In the genomic region with DNA sequence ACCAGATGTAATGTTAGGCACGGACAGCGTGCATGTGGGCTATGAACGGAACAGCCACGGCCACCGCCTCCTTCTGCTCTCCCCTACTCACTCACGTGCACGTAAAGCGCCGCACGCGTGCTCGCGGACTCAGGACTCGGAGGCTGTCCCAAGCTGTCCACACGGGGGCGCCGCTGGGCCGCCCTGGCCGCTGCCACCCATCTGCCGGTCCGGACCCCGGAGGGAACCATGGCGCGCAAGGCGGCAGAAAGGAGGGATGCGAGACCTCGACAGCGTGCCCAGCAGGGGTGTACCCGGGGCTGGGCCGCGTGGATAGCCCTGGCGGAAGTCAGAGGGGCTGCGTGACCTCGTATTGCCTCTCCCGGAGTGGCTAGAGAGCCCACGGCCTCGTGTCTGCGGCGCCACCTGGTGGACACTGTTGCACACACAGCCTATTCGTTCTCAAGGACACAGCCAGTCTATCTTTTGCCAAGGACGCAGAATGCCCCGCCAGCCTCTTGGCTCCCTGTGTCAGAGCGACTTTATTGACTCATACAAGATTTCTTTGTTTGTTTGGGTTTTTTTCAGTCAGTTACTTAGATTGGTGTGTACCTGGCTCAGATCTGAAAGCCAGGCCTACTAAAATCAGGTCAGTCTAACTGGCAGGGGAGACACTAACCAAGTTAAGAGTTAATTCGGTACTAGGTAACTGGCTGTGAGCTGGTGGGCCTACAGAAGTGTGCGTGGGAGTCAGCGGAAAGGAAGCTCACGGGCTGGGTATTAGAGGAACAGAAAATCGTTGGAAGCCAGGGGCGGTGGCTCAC, we compare ENCODE assay signal across 7 mouse cellular contexts. TPM values are rescaled to one million over a fixed set of nuclear protein-coding genes. Genes with fewer than 3 reads are reported as not detected.
A peak's percentile ranks its signal among the peaks of the same experiment; 100 is the strongest.
DNase-seq lines count a peak whose midpoint lies in the region; ATAC-seq lines count a peak whose summit lies in the region.

Gene Rsad1 (minus strand): TSS at position 368 of the 803 bp plus-strand sequence.

- peak within 1 kb of the TSS; percentile 85 for H3K4me2 ChIP-seq in midbrain, embryonic 13.5 days (replicated peaks)

- peak within 1 kb of the TSS; percentile 61 for H3K4me3 ChIP-seq in limb, embryonic 10.5 days
- peak within 1 kb of the TSS; percentile 60 for H3K4me3 ChIP-seq in midbrain, embryonic 13.5 days (replicated peaks)

- peaks cover 7% of the 10 kb centered on the region; the same call in 1 of the 2 replicates for H3K36me3 ChIP-seq in limb, embryonic 10.5 days
- H3K36me3 ChIP-seq in midbrain, embryonic 13.5 days, result no peaks in the 10 kb centered on the region

- H3K9me3 ChIP-seq in limb, embryonic 10.5 days (replicated peaks), result no peaks in the 10 kb centered on the region
- 0 out of 2 replicates have a peak, but pooled peaks cover 5% of the 10 kb centered on the region for H3K9me3 ChIP-seq in midbrain, embryonic 13.5 days

- DNase-seq in adrenal gland, adult 8-10 months, result peak; percentile 93
- DNase-seq in embryo, embryonic 9.5 days (ENCODE audit: extremely low spot score), result peak; percentile 93
- DNase-seq in kidney, adult 11 months, result peak; percentile 94
- peak; percentile 97 for DNase-seq in limb, embryonic 10.5 days (ENCODE audit: low spot score)
- DNase-seq in spleen, adult 12 weeks (ENCODE audit: low spot score), result peak; percentile 94

- H3K27ac ChIP-seq in limb, embryonic 10.5 days, result peak within 1 kb of the TSS; percentile 89
- peak within 1 kb of the TSS; percentile 80 for H3K27ac ChIP-seq in midbrain, embryonic 13.5 days

- ATAC-seq in granulocyte monocyte progenitor cell, adult 5-6 weeks (replicated peaks; ENCODE audit: poor library complexity, severe bottlenecking), result peak; percentile 90
- peak; percentile 95 for ATAC-seq in midbrain, embryonic 13.5 days

- whole genome bisulfite sequencing in limb, embryonic 10.5 days, result 4% methylated on average over 49 of the region's 49 CpGs
- 5% methylated on average over 48 of the region's 49 CpGs for whole genome bisulfite sequencing in midbrain, embryonic 13.5 days

- H3K9ac ChIP-seq in midbrain, embryonic 13.5 days (replicated peaks), result peak within 1 kb of the TSS; percentile 71

- peaks cover 25% of the 10 kb centered on the region for H3K4me1 ChIP-seq in limb, embryonic 10.5 days
- peaks cover 15% of the 10 kb centered on the region for H3K4me1 ChIP-seq in midbrain, embryonic 13.5 days (replicated peaks)

- H3K27me3 ChIP-seq in limb, embryonic 10.5 days (ENCODE audit: low read depth, poor library complexity, severe bottlenecking), result no peaks in the 10 kb centered on the region
- no peaks in the 10 kb centered on the region for H3K27me3 ChIP-seq in midbrain, embryonic 13.5 days

RNA-seq across cellular contexts. Expression of gene Rsad1, which starts in this region (rescaled TPM):
- 10 to 100 TPM; 15.3 to 35.4 (median 25.1) TPM for total RNA-seq in adrenal gland, adult 8-10 months (2022)
- total RNA-seq in granulocyte monocyte progenitor cell, adult 5-6 weeks (2014; fragmentation: Nextera tagmentation), result 6.2 and 8.7 TPM in 2 replicates
- total RNA-seq in granulocyte monocyte progenitor cell, adult 5-6 weeks (2017), result 4.4 and 5.7 TPM in 2 replicates
- polyA plus RNA-seq in limb, embryonic 10.5 days (2016; fragmentation: Nextera tagmentation; extraction: Ambion mirVana), result 3.0 and 4.5 TPM in 2 replicates
- 4.4 and 5.5 TPM in 2 replicates for polyA plus RNA-seq in midbrain, embryonic 13.5 days (2015; fragmentation: Nextera tagmentation; extraction: Ambion mirVana)

Comparison
In these comparisons a context has a peak if more than half of its experiments do, and no peak if none do; other contexts are left out.
1. Peak in every context shown above with its lines: DNase-seq, ATAC-seq, H3K4me3 ChIP-seq and H3K27ac ChIP-seq.